Comparison of ENCODE assay signal across 30 mouse cellular contexts in genomic region chr10:13225377-13226063, GRCm38 (mm10). TPM values are rescaled to one million over a fixed set of nuclear protein-coding genes. Genes with fewer than 3 reads are reported as not detected.
DNase-seq lines count a peak whose midpoint lies in the region; ATAC-seq and TF ChIP-seq lines count a peak whose summit lies in the region.
"Had no signal": no experiment of that assay in that cellular context is flagged by ENCODE, and none has a peak within 500 bp of the region (broad histone marks: within the 10 kb centered on the region; RNA-seq: fewer than 3 reads in every experiment).

No protein-coding gene starts in this region.

- H3K36me3 ChIP-seq in intestine, embryonic 14.5 days (ENCODE audit: control insufficient read depth, insufficient read depth, low read length) = peaks cover 17% of the 10 kb centered on the region
- peaks cover 13% of the 10 kb centered on the region; the same call in 1 of the 2 replicates for H3K36me3 ChIP-seq in intestine, postnatal 0 days (ENCODE audit: control insufficient read depth, insufficient read depth)
- peaks cover 24% of the 10 kb centered on the region for H3K36me3 ChIP-seq in limb, embryonic 15.5 days
- H3K36me3 ChIP-seq: forebrain, embryonic 15.5 days; midbrain, embryonic 12.5 days; neural tube, embryonic 12.5 days had no signal

- WGBS in intestine, embryonic 14.5 days = 90% methylated on average over 7 of the region's 7 CpGs
- 84% methylated on average over 7 of the region's 7 CpGs for WGBS in intestine, postnatal 0 days
- WGBS in limb, embryonic 15.5 days = 86% methylated on average over 7 of the region's 7 CpGs

- ATAC-seq in intestine, embryonic 14.5 days (replicated peaks; ENCODE audit: low FRiP score, low TSS enrichment, low read depth) = no peak
- ATAC-seq in intestine, postnatal 0 days = no peak
- peak; percentile 61; the same call in 1 of the 2 replicates for ATAC-seq in limb, embryonic 15.5 days (ENCODE audit: insufficient number of reproducible peaks, low FRiP score, low TSS enrichment, low read depth)
- ATAC-seq: activated CD4-positive, CD25-positive, alpha-beta regulatory T cell, adult 4 months; forebrain, embryonic 15.5 days; hindbrain, embryonic 16.5 days; intestine, embryonic 15.5 days had no signal

- H3K4me3 ChIP-seq in intestine, embryonic 14.5 days (ENCODE audit: low read depth, low read length) = no peak overlapping the region
- no peak overlapping the region for H3K4me3 ChIP-seq in intestine, postnatal 0 days (ENCODE audit: low read depth, low read length)
- no peak overlapping the region for H3K4me3 ChIP-seq in limb, embryonic 15.5 days
- H3K4me3 ChIP-seq: forebrain, embryonic 15.5 days; intestine, embryonic 15.5 days; lung, embryonic 15.5 days; midbrain, embryonic 12.5 days; myocyte; neural tube, embryonic 12.5 days had no signal

- TF ChIP-seq CTCF in intestine, postnatal 0 days (IDR thresholded peaks at IDR 0.05; ENCODE audit: low read depth) = no peak

- H3K4me2 ChIP-seq in intestine, embryonic 14.5 days (ENCODE audit: low read length) = no peak overlapping the region
- H3K4me2 ChIP-seq in intestine, postnatal 0 days (replicated peaks; ENCODE audit: low read depth) = no peak overlapping the region
- H3K4me2 ChIP-seq in limb, embryonic 15.5 days = no peak overlapping the region
- H3K4me2 ChIP-seq: forebrain, embryonic 15.5 days; intestine, embryonic 15.5 days; lung, embryonic 15.5 days; midbrain, embryonic 12.5 days; neural tube, embryonic 12.5 days had no signal

- peak; percentile 48 for DNase-seq in intestine, embryonic 14.5 days (ENCODE audit: low spot score)
- DNase-seq in right cerebral cortex, postnatal 10 days (ENCODE audit: low spot score in 2 of 2) = peak; percentile 31 to 40
- no peak for DNase-seq in right cerebral cortex, postnatal 36 days (ENCODE audit: low spot score in 2 of 2)
- DNase-seq in cerebellum, adult 11-12 months = no peak
- no peak for DNase-seq in embryo, embryonic 9.5 days (ENCODE audit: extremely low spot score)
- DNase-seq: adrenal gland, adult 2 months; B cell, adult 2 months; cerebellum, adult 9-10 months; embryo, embryonic 11 days; gastrocnemius, postnatal 10 days; heart, postnatal 14 days; kidney, adult 8-10 months; kidney, postnatal 4 days; right cerebral cortex, adult 18-20 months had no signal

- H3K4me1 ChIP-seq in intestine, embryonic 14.5 days (replicated peaks; ENCODE audit: control insufficient read depth, insufficient read depth, low read length) = no peaks in the 10 kb centered on the region
- H3K4me1 ChIP-seq in intestine, postnatal 0 days (replicated peaks; ENCODE audit: control insufficient read depth, insufficient read depth, low read length) = peaks cover 4% of the 10 kb centered on the region; the same call in 1 of the 2 replicates
- no peaks in the 10 kb centered on the region for H3K4me1 ChIP-seq in limb, embryonic 15.5 days
- H3K4me1 ChIP-seq: forebrain, embryonic 15.5 days; intestine, embryonic 15.5 days; lung, embryonic 15.5 days; midbrain, embryonic 12.5 days; neural tube, embryonic 12.5 days had no signal

- no peaks in the 10 kb centered on the region for H3K9me3 ChIP-seq in intestine, embryonic 14.5 days (ENCODE audit: control insufficient read depth, low read length)
- H3K9me3 ChIP-seq in intestine, postnatal 0 days (ENCODE audit: control insufficient read depth) = no peaks in the 10 kb centered on the region
- H3K9me3 ChIP-seq in limb, embryonic 15.5 days = no peaks in the 10 kb centered on the region
- H3K9me3 ChIP-seq: forebrain, embryonic 15.5 days; intestine, embryonic 15.5 days; lung, embryonic 15.5 days; midbrain, embryonic 12.5 days; neural tube, embryonic 12.5 days had no signal

- H3K27me3 ChIP-seq in intestine, embryonic 14.5 days (replicated peaks; ENCODE audit: control insufficient read depth, insufficient read depth, low read length) = no peaks in the 10 kb centered on the region
- no peaks in the 10 kb centered on the region for H3K27me3 ChIP-seq in intestine, postnatal 0 days (replicated peaks; ENCODE audit: control insufficient read depth, insufficient read depth, low read length)
- no peaks in the 10 kb centered on the region for H3K27me3 ChIP-seq in limb, embryonic 15.5 days
- H3K27me3 ChIP-seq: forebrain, embryonic 15.5 days; intestine, embryonic 15.5 days; lung, embryonic 15.5 days; midbrain, embryonic 12.5 days; neural tube, embryonic 12.5 days had no signal

- no peak overlapping the region for H3K27ac ChIP-seq in intestine, embryonic 14.5 days (ENCODE audit: low read depth)
- H3K27ac ChIP-seq in intestine, postnatal 0 days (ENCODE audit: low read depth, low read length) = no peak overlapping the region
- peak overlapping the region; percentile 38; the same call in 1 of the 2 replicates for H3K27ac ChIP-seq in limb, embryonic 15.5 days
- H3K27ac ChIP-seq: forebrain, embryonic 15.5 days; intestine, embryonic 15.5 days; kidney, postnatal 0 days; liver, embryonic 14.5 days; midbrain, embryonic 12.5 days; neural tube, embryonic 12.5 days had no signal

- no peak overlapping the region for H3K9ac ChIP-seq in intestine, embryonic 14.5 days (ENCODE audit: low read length)
- no peak overlapping the region for H3K9ac ChIP-seq in intestine, postnatal 0 days (ENCODE audit: low read depth, low read length)
- H3K9ac ChIP-seq in limb, embryonic 15.5 days = no peak overlapping the region
- H3K9ac ChIP-seq: forebrain, embryonic 15.5 days; intestine, embryonic 15.5 days; liver, embryonic 14.5 days; lung, embryonic 15.5 days; midbrain, embryonic 12.5 days; neural tube, embryonic 12.5 days had no signal

RNA-seq across cellular contexts. Expression of gene Ltv1, which starts 32.6 kb away (rescaled TPM):
- 80.1 and 87.2 TPM in 2 replicates for polyA plus RNA-seq in intestine, embryonic 14.5 days (2014; fragmentation: Nextera tagmentation; extraction: Ambion mirVana)
- 44.1 and 45.5 TPM in 2 replicates for polyA plus RNA-seq in intestine, postnatal 0 days (2015; fragmentation: Nextera tagmentation; extraction: Ambion mirVana)
- 70.1 and 74.3 TPM in 2 replicates for polyA plus RNA-seq in limb, embryonic 15.5 days (2015; fragmentation: Nextera tagmentation; extraction: Ambion mirVana)

RNA-seq across cellular contexts. Expression of gene Zc2hc1b, which starts 47.7 kb away (rescaled TPM):
- not detected in 2 replicates for polyA plus RNA-seq in intestine, embryonic 14.5 days (2014; fragmentation: Nextera tagmentation; extraction: Ambion mirVana)
- not detected in 2 replicates for polyA plus RNA-seq in intestine, postnatal 0 days (2015; fragmentation: Nextera tagmentation; extraction: Ambion mirVana)
- polyA plus RNA-seq in limb, embryonic 15.5 days (2015; fragmentation: Nextera tagmentation; extraction: Ambion mirVana) = not detected in 2 replicates
- polyA plus RNA-seq: activated CD4-positive, CD25-positive, alpha-beta regulatory T cell, adult 4 months; adrenal gland, adult 2 months; forebrain, embryonic 15.5 days; gonadal fat pad, adult 2 months; heart, embryonic 14.5 days; hindbrain, embryonic 11.5 days; hindbrain, embryonic 16.5 days; intestine, embryonic 15.5 days; kidney, postnatal 0 days; liver, embryonic 14.5 days; lung, embryonic 15.5 days; midbrain, embryonic 12.5 days; midbrain, postnatal 0 days; myocyte; neural tube, embryonic 12.5 days had no signal

Comparison
In these comparisons a context has a peak if more than half of its experiments do, and no peak if none do; other contexts are left out.
1. DNase-seq: peak in intestine, embryonic 14.5 days (single experiment) and right cerebral cortex, postnatal 10 days (2 of 2); none in right cerebral cortex, postnatal 36 days (0 of 2), cerebellum, adult 11-12 months (single experiment) and embryo, embryonic 9.5 days (single experiment).